Mouse (Mus musculus) CH12.LX (cell line): ENCODE measurements around the gene Slc2a13. TPM values are rescaled to one million over a fixed set of nuclear protein-coding genes. Genes with fewer than 3 reads are reported as not detected.

Experiments
- DNase-seq: peaks from one replicate; pipeline ENCODE4 v3.0.0-alpha.2; 2013; ENCODE audit errors: extremely low read depth
- H3K27ac ChIP-seq: 2 replicates; pipeline ENCODE4 v1.5.1; 2012; ENCODE audit warnings: low read depth, mild to moderate bottlenecking, control low read depth, moderate library complexity; ENCODE audit not compliant: insufficient read depth
- H3K27me3 ChIP-seq: replicated peaks from 2 replicates; pipeline ENCODE3; 2012; ENCODE audit warnings: inconsistent platforms
- H3K36me3 ChIP-seq, 2 experiments: replicated peaks in 1 of 2; 2 replicates each; pipeline versions ENCODE3 to v1.6.1; 2012; ENCODE audit warnings: inconsistent platforms in 1 of 2, low read length in 1 of 2, mild to moderate bottlenecking in 1 of 2, mixed read lengths in 1 of 2, moderate library complexity in 1 of 2; ENCODE audit not compliant: control insufficient read depth in 1 of 2, insufficient read depth in 1 of 2
- H3K4me1 ChIP-seq, 2 experiments: 2 replicates each; pipeline ENCODE4 v1.6.1; 2012; ENCODE audit warnings: inconsistent platforms in 1 of 2, moderate library complexity in 1 of 2; ENCODE audit not compliant: insufficient read depth in 2 of 2, control insufficient read depth in 1 of 2
- H3K4me2 ChIP-seq: 2 replicates; pipeline ENCODE4 v1.6.1; 2012; ENCODE audit warnings: low read depth, mild to moderate bottlenecking, control low read depth; ENCODE audit not compliant: poor library complexity, insufficient read depth, severe bottlenecking
- H3K4me3 ChIP-seq, 3 experiments: fragments of 150-350 bp in 1 of 3; sonication (generic) in 1 of 3; replicated peaks in 1 of 3; 2 replicates each; pipeline versions ENCODE3 to v1.5.1; 2011 to 2012; ENCODE audit warnings: low read depth in 2 of 3, low read length in 2 of 3, mild to moderate bottlenecking in 2 of 3, moderate library complexity in 2 of 3, control low read depth in 1 of 3, improper control_type of control experiment in 1 of 3, inconsistent platforms in 1 of 3, mixed read lengths in 1 of 3; ENCODE audit not compliant: poor library complexity in 1 of 3
- H3K79me2 ChIP-seq: replicated peaks from 2 replicates; pipeline ENCODE4 v1.6.1; 2012; ENCODE audit warnings: mild to moderate bottlenecking, moderate library complexity; ENCODE audit not compliant: control insufficient read depth, poor library complexity, insufficient read depth, severe bottlenecking; ENCODE audit errors: extremely low read depth
- H3K9ac ChIP-seq: 2 replicates; pipeline ENCODE4 v1.6.1; 2012; ENCODE audit warnings: low read depth, mild to moderate bottlenecking, control low read depth, moderate library complexity; ENCODE audit not compliant: insufficient read depth
- H3K9me3 ChIP-seq: replicated peaks from 2 replicates; pipeline ENCODE3; 2012; ENCODE audit warnings: low read length, inconsistent platforms, mixed read lengths
- BHLHE40 ChIP-seq: IDR thresholded peaks from 2 replicates; pipeline ENCODE4 v1.6.1; 2011; ENCODE audit warnings: mild to moderate bottlenecking, low read depth, low read length, improper control_type of control experiment
- E2F4 ChIP-seq: IDR thresholded peaks from 2 replicates; pipeline ENCODE4 v1.6.1; 2011; ENCODE audit warnings: low read depth, low read length, improper control_type of control experiment; ENCODE audit not compliant: insufficient replicate concordance
- ELF1 ChIP-seq: IDR thresholded peaks from 2 replicates; pipeline ENCODE4 v1.6.1; 2014; ENCODE audit warnings: low read depth, mild to moderate bottlenecking, inconsistent platforms, low read length, improper control_type of control experiment
- IRF4 ChIP-seq: IDR thresholded peaks from 2 replicates; pipeline ENCODE4 v1.6.1; 2014; ENCODE audit warnings: low read depth, mild to moderate bottlenecking, inconsistent platforms, low read length, improper control_type of control experiment
- JUN ChIP-seq: IDR thresholded peaks from 2 replicates; pipeline ENCODE4 v1.6.1; 2011; ENCODE audit warnings: low read depth, mild to moderate bottlenecking, low read length, improper control_type of control experiment, moderate library complexity; ENCODE audit not compliant: insufficient read depth
- JUND ChIP-seq: conservative IDR thresholded peaks from 2 replicates; pipeline ENCODE4 v1.6.1; 2011; ENCODE audit warnings: low read depth, low read length, improper control_type of control experiment
- KAT2A ChIP-seq: IDR thresholded peaks from 2 replicates; pipeline ENCODE4 v1.6.1; 2012; ENCODE audit warnings: low read length, improper control_type of control experiment, inconsistent platforms; ENCODE audit not compliant: insufficient replicate concordance
- MAFK ChIP-seq: IDR thresholded peaks from 2 replicates; pipeline ENCODE4 v1.6.1; 2011; ENCODE audit warnings: low read length, improper control_type of control experiment; ENCODE audit not compliant: insufficient replicate concordance
- MAX ChIP-seq: IDR thresholded peaks from 2 replicates; pipeline ENCODE4 v1.6.1; 2011; ENCODE audit warnings: low read length, improper control_type of control experiment
- MAZ ChIP-seq: IDR thresholded peaks from 2 replicates; pipeline ENCODE4 v1.6.1; 2012; ENCODE audit warnings: low read depth, mild to moderate bottlenecking, inconsistent platforms, low read length, improper control_type of control experiment, moderate library complexity
- MEF2A ChIP-seq: IDR thresholded peaks from 2 replicates; pipeline ENCODE4 v1.6.1; 2014; ENCODE audit warnings: low read depth, mild to moderate bottlenecking, inconsistent platforms, low read length, improper control_type of control experiment, borderline replicate concordance
- NELFE ChIP-seq: IDR thresholded peaks from 2 replicates; pipeline ENCODE4 v1.6.1; 2011; ENCODE audit warnings: low read depth, low read length, improper control_type of control experiment
- POLR2A ChIP-seq: IDR thresholded peaks from 2 replicates; pipeline ENCODE4 v1.6.1; 2011; ENCODE audit warnings: low read depth, mild to moderate bottlenecking, improper control_type of control experiment, low read length
- RAD21 ChIP-seq: IDR thresholded peaks from 2 replicates; pipeline ENCODE4 v1.6.1; 2011; ENCODE audit warnings: low read depth, mild to moderate bottlenecking, low read length, improper control_type of control experiment, moderate library complexity
- RCOR1 ChIP-seq: conservative IDR thresholded peaks from 2 replicates; pipeline ENCODE4 v1.6.1; 2012; ENCODE audit warnings: low read depth, mild to moderate bottlenecking, inconsistent platforms, low read length, improper control_type of control experiment
- SIN3A ChIP-seq: IDR thresholded peaks from 2 replicates; pipeline ENCODE4 v1.6.1; 2012; ENCODE audit warnings: low read length, improper control_type of control experiment, inconsistent platforms
- SMC3 ChIP-seq: IDR thresholded peaks from 2 replicates; pipeline ENCODE4 v1.6.1; 2011; ENCODE audit warnings: low read depth, low read length, improper control_type of control experiment
- TCF12 ChIP-seq: IDR thresholded peaks from 2 replicates; pipeline ENCODE4 v1.6.1; 2014; ENCODE audit warnings: low read depth, mild to moderate bottlenecking, inconsistent platforms, low read length, improper control_type of control experiment
- UBTF ChIP-seq: IDR thresholded peaks from 2 replicates; pipeline ENCODE4 v1.6.1; 2012; ENCODE audit warnings: low read depth, mild to moderate bottlenecking, inconsistent platforms, low read length, improper control_type of control experiment, moderate library complexity
- USF1 ChIP-seq: IDR thresholded peaks from 2 replicates; pipeline ENCODE4 v1.6.1; 2014; ENCODE audit warnings: low read depth, mild to moderate bottlenecking, inconsistent platforms, low read length, improper control_type of control experiment
- USF2 ChIP-seq: conservative IDR thresholded peaks from 2 replicates; pipeline ENCODE4 v1.6.1; 2011; ENCODE audit warnings: low read depth, low read length, improper control_type of control experiment
- ZC3H11A ChIP-seq: IDR thresholded peaks from 2 replicates; pipeline ENCODE4 v1.6.1; 2012; ENCODE audit warnings: low read depth, mild to moderate bottlenecking, inconsistent platforms, low read length, improper control_type of control experiment
- ZKSCAN1 ChIP-seq: IDR thresholded peaks from 2 replicates; pipeline ENCODE4 v1.6.1; 2012; ENCODE audit warnings: low read depth, inconsistent platforms, low read length, improper control_type of control experiment, borderline replicate concordance
- ZNF384 ChIP-seq: IDR thresholded peaks from 2 replicates; pipeline ENCODE4 v1.6.1; 2012; ENCODE audit warnings: low read depth, low read length, improper control_type of control experiment, inconsistent platforms
- dilution Hi-C: fragments of 300-500 bp; cut with MboI; formaldehyde crosslinking; loops from 2 replicates; pipeline ENCODE4 v1.14.3; 2020; ENCODE audit warnings: low sequenced_read_pairs; ENCODE audit not compliant: extremely low pct_unique_long_range_greater_than_20kb, extremely low pct_ligation_motif_present
- in situ Hi-C: fragments of 300-500 bp; cut with MboI; formaldehyde crosslinking; loops from 3 replicates; pipeline ENCODE4 v1.14.3; 2019; ENCODE audit warnings: low sequenced_read_pairs, low pct_ligation_motif_present, low pct_unique_long_range_greater_than_20kb, mixed read lengths
- polyA plus RNA-seq: library from polyadenylated mRNA; unstranded; fragments of >175 nt; gene quantifications from 2 replicates; pipeline ENCODE4 v1.2.1, GENCODE M21; 2012; ENCODE audit warnings: low read depth; ENCODE audit not compliant: insufficient read length
- total RNA-seq, 2 experiments: library from RNA; depleted of rRNA; stranded (reverse); fragments of 300-350 nt in 1 of 2; fragments of >200 nt in 1 of 2; gene quantifications; 2 replicates each; pipeline ENCODE4 v1.2.3; 2012 to 2014

The Slc2a13 gene
- total and polyA plus RNA-seq, 3 experiments: not detected

- DNase-seq: no peak
- H3K9ac ChIP-seq: no peak overlapping the region
- in situ Hi-C loops: no loop called here
- H3K4me2 ChIP-seq: no peak overlapping the region
- no peak for TF ChIP-seq ZNF384
- no peak for TF ChIP-seq ZKSCAN1
- no peak for TF ChIP-seq MAX
- TF ChIP-seq USF1: no peak
- TF ChIP-seq RAD21: no peak
- TF ChIP-seq UBTF: no peak
- TF ChIP-seq E2F4: no peak
- TF ChIP-seq IRF4: no peak
- TF ChIP-seq USF2: no peak
- no peak for TF ChIP-seq MAFK
- no peak for TF ChIP-seq ELF1
- no peak overlapping the region for H3K27ac ChIP-seq
- H3K36me3 ChIP-seq: no peaks in the 10 kb centered on the region
- no peaks in the 10 kb centered on the region for H3K79me2 ChIP-seq
- H3K4me3 ChIP-seq: no peak overlapping the region
- dilution Hi-C loops: no loop called here
- H3K27me3 ChIP-seq: no peaks in the 10 kb centered on the region
- peaks cover 38% of the 10 kb centered on the region for H3K9me3 ChIP-seq
- no peaks in the 10 kb centered on the region for H3K4me1 ChIP-seq
Measured at GRCm38 (mm10) chr15:91240683-91241335, 332.3 kb downstream of the Slc2a13 start.

GRCm38 (mm10) chr15:91237294-91237693 lies 335.8 kb downstream of the Slc2a13 start:
- TF ChIP-seq BHLHE40: no peak
- no peak for TF ChIP-seq SMC3
- TF ChIP-seq KAT2A: no peak
- no peak for TF ChIP-seq ELF1
- no peak for TF ChIP-seq TCF12
- no peak for TF ChIP-seq SIN3A
- TF ChIP-seq RCOR1: no peak
- TF ChIP-seq MAX: no peak
- no peak for TF ChIP-seq JUN
- TF ChIP-seq ZKSCAN1: no peak
- no peak for TF ChIP-seq UBTF
- no peak for TF ChIP-seq ZC3H11A
- TF ChIP-seq NELFE: no peak
- TF ChIP-seq JUND: no peak
- no peak for TF ChIP-seq MEF2A
- TF ChIP-seq MAZ: no peak
- no peak for TF ChIP-seq POLR2A
- TF ChIP-seq RAD21: no peak
- TF ChIP-seq, all 38 proteins: peak for 0
- Histone ChIP-seq H3K9me3 (peaks cover 37% of the 10 kb centered on the region), H3K27me3 (no peaks in the 10 kb centered on the region), H3K9ac (no peak overlapping the region), H3K4me3 (no peak overlapping the region), H3K36me3 (no peaks in the 10 kb centered on the region), H3K4me1 (no peaks in the 10 kb centered on the region), H3K4me2 (no peak overlapping the region), H3K27ac (no peak overlapping the region), H3K79me2 (no peaks in the 10 kb centered on the region)
- in situ Hi-C loops (no loop called here), dilution Hi-C loops (no loop called here)
- no peak for DNase-seq
